Mouse (Mus musculus) stomach, postnatal 0 days (tissue): ENCODE measurements around the gene Lrrc8d.

Experiments used
- CTCF ChIP-seq: IDR thresholded peaks from 2 replicates; pipeline ENCODE4 v1.5.1; 2016; ENCODE audit warnings: antibody characterized with exemption, low read depth, mild to moderate bottlenecking, moderate library complexity
- EP300 ChIP-seq: optimal IDR thresholded peaks from 2 replicates; pipeline ENCODE3; 2016; ENCODE audit warnings: antibody characterized with exemption

GRCm38 (mm10) chr5:105779331-105779730 lies 79.6 kb downstream of the Lrrc8d start:
- TF ChIP-seq EP300 = no peak
- no peak for TF ChIP-seq CTCF
